Mouse (Mus musculus) liver, embryonic 14.5 days (tissue): ENCODE measurements at regions not wholly inside any gene's neighbourhood (a gene's known extent, or its start where the extent isn't known, plus 50 kb on each side); places are given as distances from the start of the nearest gene placed in this dataset.

Source experiments
- CTCF ChIP-seq: IDR thresholded peaks from 2 replicates; pipeline ENCODE4 v1.5.1; 2016; ENCODE audit warnings: antibody characterized with exemption, low read depth, control low read depth
- EP300 ChIP-seq: IDR thresholded peaks from 2 replicates; pipeline ENCODE4 v1.6.1; 2016; ENCODE audit warnings: antibody characterized with exemption, low read depth

GRCm38 (mm10) chr12:25978335-25978734 is 436.7 kb downstream of the Rnf144a start:
- TF ChIP-seq CTCF, result no peak
- no peak for TF ChIP-seq EP300
